Mouse (Mus musculus): Measurements from ENCODE around the gene Gm20388. TPM values are rescaled to one million over a fixed set of nuclear protein-coding genes. Genes with fewer than 3 reads are reported as not detected.

Gm20388 gene
- polyA plus RNA-seq, 1 experiment: 10.6 TPM

GRCm38 (mm10) chr8:121650389-121651307 is 1740.0 kb downstream of the Gm20388 start:
- 24% methylated on average over 20 of the region's 20 CpGs for WGBS
- H3K27ac ChIP-seq (ENCODE audit: control insufficient read depth, insufficient read depth, low read depth, low read length, poor library complexity): no peak overlapping the region
- H3K4me3 ChIP-seq (replicated peaks; ENCODE audit: control insufficient read depth, low read depth, low read length): no peak overlapping the region
- no peaks in the 10 kb centered on the region for H3K4me1 ChIP-seq (ENCODE audit: control insufficient read depth, insufficient read depth, low read length)
- TF ChIP-seq CTCF (IDR thresholded peaks at IDR 0.05; ENCODE audit: control insufficient read depth, insufficient read depth, low read length) (no peak), POLR2A (IDR thresholded peaks at IDR 0.05; ENCODE audit: borderline replicate concordance, control insufficient read depth, low read depth, low read length) (no peak)

- 25% methylated on average over 47 of the region's 47 CpGs for WGBS
- Histone ChIP-seq H3K4me1 (ENCODE audit: control insufficient read depth, insufficient read depth, low read length) (no peaks in the 10 kb centered on the region), H3K27ac (ENCODE audit: control insufficient read depth, insufficient read depth, low read depth, low read length, poor library complexity) (no peak overlapping the region), H3K4me3 (replicated peaks; ENCODE audit: control insufficient read depth, low read depth, low read length) (no peak overlapping the region)
- TF ChIP-seq CTCF (IDR thresholded peaks at IDR 0.05; ENCODE audit: control insufficient read depth, insufficient read depth, low read length): no peak
- no peak for TF ChIP-seq POLR2A (IDR thresholded peaks at IDR 0.05; ENCODE audit: borderline replicate concordance, control insufficient read depth, low read depth, low read length)
Observed at GRCm38 (mm10) chr8:121651308-121651873, 1740.8 kb downstream of the Gm20388 start.

- WGBS: 10% methylated on average over 56 of the region's 56 CpGs
- TF ChIP-seq POLR2A (IDR thresholded peaks at IDR 0.05; ENCODE audit: borderline replicate concordance, control insufficient read depth, low read depth, low read length): no peak
- TF ChIP-seq CTCF (IDR thresholded peaks at IDR 0.05; ENCODE audit: control insufficient read depth, insufficient read depth, low read length): no peak
- H3K27ac ChIP-seq (ENCODE audit: control insufficient read depth, insufficient read depth, low read depth, low read length, poor library complexity): no peak overlapping the region
- peak overlapping the region; percentile 10 for H3K4me3 ChIP-seq (replicated peaks; ENCODE audit: control insufficient read depth, low read depth, low read length)
- no peaks in the 10 kb centered on the region for H3K4me1 ChIP-seq (ENCODE audit: control insufficient read depth, insufficient read depth, low read length)
Observed at GRCm38 (mm10) chr8:121651874-121652361, 1741.3 kb downstream of the Gm20388 start.

- no peak within 1 kb of the TSS for H3K27ac ChIP-seq (ENCODE audit: control insufficient read depth, insufficient read depth, low read depth, low read length, poor library complexity)
Observed at GRCm38 (mm10) chr8:121652774-121653323, 1742.2 kb downstream of the Gm20388 start, which contains the start of gene Zcchc14. TSS of gene Zcchc14 (minus strand) at chr8:121652901.

GRCm38 (mm10) chr8:121653340-121654019 is 1742.8 kb downstream of the Gm20388 start:
- WGBS: 14% methylated on average over 31 of the region's 31 CpGs
- TF ChIP-seq CTCF (IDR thresholded peaks at IDR 0.05; ENCODE audit: control insufficient read depth, insufficient read depth, low read length) (no peak), POLR2A (IDR thresholded peaks at IDR 0.05; ENCODE audit: borderline replicate concordance, control insufficient read depth, low read depth, low read length) (no peak)
- no peak overlapping the region for H3K4me3 ChIP-seq (replicated peaks; ENCODE audit: control insufficient read depth, low read depth, low read length)
- H3K27ac ChIP-seq (ENCODE audit: control insufficient read depth, insufficient read depth, low read depth, low read length, poor library complexity): no peak overlapping the region
- H3K4me1 ChIP-seq (ENCODE audit: control insufficient read depth, insufficient read depth, low read length): no peaks in the 10 kb centered on the region

More at GRCm38 (mm10) chr8:121652774-121653323, 1742.2 kb downstream of the Gm20388 start, which contains the start of gene Zcchc14:
- no peaks in the 10 kb centered on the region for H3K4me1 ChIP-seq (ENCODE audit: control insufficient read depth, insufficient read depth, low read length)
- peak within 1 kb of the TSS; percentile 10 for H3K4me3 ChIP-seq (replicated peaks; ENCODE audit: control insufficient read depth, low read depth, low read length)
- 4% methylated on average over 66 of the region's 67 CpGs for WGBS
- no peak for TF ChIP-seq CTCF (IDR thresholded peaks at IDR 0.05; ENCODE audit: control insufficient read depth, insufficient read depth, low read length)
- TF ChIP-seq POLR2A (IDR thresholded peaks at IDR 0.05; ENCODE audit: borderline replicate concordance, control insufficient read depth, low read depth, low read length): no peak

GRCm38 (mm10) chr8:121654131-121654530 is 1743.5 kb downstream of the Gm20388 start:
- Histone ChIP-seq H3K27ac (ENCODE audit: control insufficient read depth, insufficient read depth, low read depth, low read length, poor library complexity) (no peak overlapping the region), H3K4me1 (ENCODE audit: control insufficient read depth, insufficient read depth, low read length) (no peaks in the 10 kb centered on the region), H3K4me3 (replicated peaks; ENCODE audit: control insufficient read depth, low read depth, low read length) (no peak overlapping the region)
- 65% methylated on average over 4 of the region's 4 CpGs for WGBS
- no peak for TF ChIP-seq POLR2A (IDR thresholded peaks at IDR 0.05; ENCODE audit: borderline replicate concordance, control insufficient read depth, low read depth, low read length)
- TF ChIP-seq CTCF (IDR thresholded peaks at IDR 0.05; ENCODE audit: control insufficient read depth, insufficient read depth, low read length): no peak

- no peaks in the 10 kb centered on the region for H3K4me1 ChIP-seq (ENCODE audit: control insufficient read depth, insufficient read depth, low read length)
- no peak overlapping the region; the same call in 1 of the 2 replicates for H3K27ac ChIP-seq (ENCODE audit: control insufficient read depth, insufficient read depth, low read depth, low read length, poor library complexity)
- no peak overlapping the region for H3K4me3 ChIP-seq (replicated peaks; ENCODE audit: control insufficient read depth, low read depth, low read length)
- TF ChIP-seq POLR2A (IDR thresholded peaks at IDR 0.05; ENCODE audit: borderline replicate concordance, control insufficient read depth, low read depth, low read length): no peak
- no peak for TF ChIP-seq CTCF (IDR thresholded peaks at IDR 0.05; ENCODE audit: control insufficient read depth, insufficient read depth, low read length)
- WGBS: 76% methylated on average over 14 of the region's 14 CpGs
Observed at GRCm38 (mm10) chr8:121654966-121655494, 1744.4 kb downstream of the Gm20388 start.

Data from bone marrow, adult 2 months (tissue).